Mouse (Mus musculus) layer of hippocampus, adult 2 months (tissue): ENCODE measurements at regions not wholly inside any gene's neighbourhood (a gene's known extent, or its start where the extent isn't known, plus 50 kb on each side); places are given as distances from the start of the nearest gene placed in this dataset.

Experiments used
- DNase-seq, 2 experiments: peaks; one replicate each; pipeline ENCODE4 v3.0.0; 2022; ENCODE audit warnings: low spot score in 2 of 2
- H3K27ac ChIP-seq: fragments of 200-600 bp; 2 replicates; pipeline ENCODE4 v1.8.1; 2022
- H3K4me3 ChIP-seq: fragments of 200-600 bp; 2 replicates; pipeline ENCODE4 v1.8.1; 2022; ENCODE audit warnings: mild to moderate bottlenecking
- CTCF ChIP-seq: fragments of 200-600 bp; conservative IDR thresholded peaks from 2 replicates; pipeline ENCODE4 v1.8.1; 2022; ENCODE audit warnings: antibody characterized with exemption, mild to moderate bottlenecking, moderate library complexity

- no peak for TF ChIP-seq CTCF
- no peak overlapping the region for H3K27ac ChIP-seq
- DNase-seq, result no peak
- no peak overlapping the region for H3K4me3 ChIP-seq
Observed at GRCm38 (mm10) chr1:190562865-190563457, 348.6 kb downstream of the Rps6kc1 start.

DNA sequence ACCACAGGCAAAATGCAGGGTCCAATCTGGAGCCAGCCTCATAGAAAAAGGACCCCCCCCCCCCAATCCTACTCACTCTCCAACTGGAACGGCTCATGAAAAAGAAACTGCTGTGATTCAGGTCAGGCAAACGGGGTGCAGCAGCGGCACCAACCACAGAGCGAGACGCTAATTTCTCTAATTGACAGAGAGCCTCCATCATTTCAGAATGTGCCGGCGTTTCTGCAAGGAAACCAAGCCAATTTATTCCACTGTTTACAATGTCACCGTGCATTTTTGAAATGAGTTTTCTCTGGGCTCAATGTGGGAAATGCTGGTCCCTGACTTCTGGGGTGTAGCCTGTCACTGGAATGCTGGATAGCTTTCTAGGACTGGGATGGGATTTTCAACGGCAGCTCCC lies 351.5 kb downstream of the Rps6kc1 start:
- TF ChIP-seq CTCF, result no peak
- DNase-seq, result no peak
- peak overlapping the region; percentile 25 for H3K27ac ChIP-seq
- H3K4me3 ChIP-seq, result no peak overlapping the region

DNA sequence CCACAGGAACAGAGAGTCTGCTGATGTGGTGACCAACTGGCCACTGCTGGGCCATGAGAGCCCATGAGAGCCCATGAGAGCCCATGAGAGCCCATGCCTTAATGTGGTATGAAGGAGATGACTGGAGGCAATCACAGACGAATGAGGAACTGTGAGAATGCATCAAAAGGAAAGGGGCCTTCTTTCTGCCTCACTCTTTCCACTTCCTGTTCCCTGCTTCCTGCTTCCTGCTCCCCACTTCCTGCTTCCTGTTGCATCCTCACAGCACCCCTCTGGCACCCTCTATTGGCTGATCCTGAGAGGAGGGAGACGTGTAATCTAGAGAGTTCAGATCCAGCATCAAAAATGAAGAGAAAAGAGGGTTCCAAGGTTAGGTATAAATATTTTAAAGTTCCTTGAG lies 369.7 kb downstream of the Rps6kc1 start:
- peak; percentile 34 for TF ChIP-seq CTCF
- no peak for DNase-seq
- no peak overlapping the region for H3K27ac ChIP-seq
- H3K4me3 ChIP-seq, result no peak overlapping the region

GRCm38 (mm10) chr1:190532879-190533676 lies 362.6 kb upstream of the Prox1 start:
- Histone ChIP-seq H3K4me3 (no peak overlapping the region), H3K27ac (peak overlapping the region; percentile 75)
- no peak for TF ChIP-seq CTCF
- DNase-seq, result no peak

DNA sequence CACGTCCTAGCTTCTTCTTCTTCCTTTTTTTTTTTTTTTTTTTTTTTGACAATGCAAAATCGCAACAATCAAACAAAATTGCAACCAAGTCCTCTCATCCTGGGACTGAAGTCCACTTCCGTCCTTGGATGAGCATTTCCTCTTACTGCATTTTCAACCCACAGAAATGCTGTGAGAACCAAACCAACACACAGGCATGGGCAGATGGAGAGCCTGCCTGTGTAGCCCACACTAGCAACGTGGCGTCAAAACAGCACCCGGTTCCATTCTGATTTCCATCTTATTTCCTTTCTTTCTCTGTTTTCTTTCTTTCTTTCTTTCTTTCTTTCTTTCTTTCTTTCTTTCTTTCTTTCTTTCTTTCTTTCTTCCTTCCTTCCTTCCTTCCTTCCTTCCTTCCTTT lies 360.7 kb upstream of the Prox1 start:
- peak overlapping the region; percentile 81; the same call in 1 of the 2 replicates for H3K27ac ChIP-seq
- TF ChIP-seq CTCF, result no peak
- peak; percentile 34 to 36 for DNase-seq
- no peak overlapping the region for H3K4me3 ChIP-seq

GRCm38 (mm10) chr1:190530079-190530478 lies 359.6 kb upstream of the Prox1 start:
- Histone ChIP-seq H3K4me3 (no peak overlapping the region), H3K27ac (peak overlapping the region; percentile 81)
- peak; percentile 47 for TF ChIP-seq CTCF
- DNase-seq, result no peak

GRCm38 (mm10) chr1:190527545-190528137 lies 357.1 kb upstream of the Prox1 start:
- Histone ChIP-seq H3K4me3 (no peak overlapping the region), H3K27ac (peak overlapping the region; percentile 80)
- no peak for TF ChIP-seq CTCF
- DNase-seq, result peak; percentile 22 to 35

- no peak overlapping the region for H3K4me3 ChIP-seq
- DNase-seq, result no peak
- H3K27ac ChIP-seq, result peak overlapping the region; percentile 62
- no peak for TF ChIP-seq CTCF
Observed at GRCm38 (mm10) chr1:190526634-190527033, 356.1 kb upstream of the Prox1 start.

DNA sequence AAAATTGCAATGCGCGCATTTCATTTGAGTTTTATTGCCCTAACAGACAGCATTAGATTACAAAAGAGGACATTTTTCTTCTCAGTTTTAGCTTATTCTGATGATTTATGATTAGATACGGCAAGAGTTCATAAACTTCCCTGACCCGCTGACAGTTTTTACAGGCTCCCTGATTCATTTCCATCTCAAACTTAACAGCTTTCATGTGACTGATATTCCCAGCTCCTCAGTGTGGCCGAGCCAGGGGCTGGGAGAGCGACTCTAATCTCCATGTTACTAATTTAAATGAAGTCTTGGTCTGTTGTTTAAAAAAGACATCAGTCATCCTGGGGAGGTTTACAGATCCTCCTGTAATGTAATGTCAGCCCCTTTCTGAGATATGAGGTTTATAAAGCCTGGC lies 355.5 kb upstream of the Prox1 start:
- no peak for TF ChIP-seq CTCF
- DNase-seq, result no peak
- Histone ChIP-seq H3K4me3 (no peak overlapping the region), H3K27ac (peak overlapping the region; percentile 62; the same call in 1 of the 2 replicates)

DNA sequence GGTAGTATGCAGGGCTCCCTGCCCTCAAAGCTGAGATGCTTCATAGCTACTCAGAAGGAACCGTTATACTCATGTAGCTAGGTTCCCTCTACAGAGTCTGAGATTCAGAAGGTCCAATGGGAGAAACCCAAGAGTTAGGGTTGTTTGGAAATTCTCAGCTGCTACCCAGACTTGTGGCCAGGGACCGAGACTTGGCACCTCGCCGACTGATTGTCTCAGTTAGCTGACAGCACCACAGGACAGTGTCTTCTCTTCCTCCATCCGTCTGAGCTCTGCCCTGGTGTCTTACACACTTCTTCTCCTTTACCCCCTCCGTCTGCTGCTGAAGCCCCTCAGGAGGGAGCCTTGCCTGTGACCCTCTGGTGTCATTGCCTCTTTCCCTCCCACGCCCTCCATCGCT lies 329.6 kb upstream of the Prox1 start:
- no peak overlapping the region for H3K27ac ChIP-seq
- H3K4me3 ChIP-seq, result no peak overlapping the region
- DNase-seq, result no peak
- no peak for TF ChIP-seq CTCF

DNA sequence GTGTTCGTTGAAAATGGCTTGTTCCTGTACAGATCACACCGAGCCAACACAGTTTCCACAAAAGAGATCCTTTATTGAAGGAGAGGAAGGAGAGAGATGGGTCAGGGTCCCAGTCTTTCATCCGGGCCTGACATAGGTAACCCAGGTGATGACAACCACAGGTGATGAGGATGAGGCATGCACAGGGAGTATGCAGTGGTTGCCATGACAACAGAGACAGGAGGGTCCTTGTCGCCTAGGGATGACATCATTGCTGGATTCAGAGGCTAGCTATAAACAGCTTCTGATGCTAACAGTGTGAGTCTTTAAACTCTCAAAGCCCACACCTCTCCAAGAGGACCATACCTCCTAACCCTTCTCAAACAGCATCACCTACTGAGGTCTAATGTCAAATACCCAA lies 327.0 kb upstream of the Prox1 start:
- DNase-seq, result no peak
- Histone ChIP-seq H3K4me3 (no peak overlapping the region), H3K27ac (no peak overlapping the region)
- no peak for TF ChIP-seq CTCF

- no peak for TF ChIP-seq CTCF
- Histone ChIP-seq H3K4me3 (no peak overlapping the region), H3K27ac (peak overlapping the region; percentile 77)
- peak; percentile 35 to 50 for DNase-seq
Observed at GRCm38 (mm10) chr1:190495741-190496520, 325.4 kb upstream of the Prox1 start.

- TF ChIP-seq CTCF, result no peak
- no peak overlapping the region for H3K27ac ChIP-seq
- H3K4me3 ChIP-seq, result no peak overlapping the region
- no peak for DNase-seq
Observed at GRCm38 (mm10) chr1:190486551-190487104, 316.1 kb upstream of the Prox1 start.
